Mouse (Mus musculus) T-helper 1 cell (primary cell): ENCODE data around the gene Ly9.

Experiments
- in situ Hi-C: fragments of 300-600 bp; cut with MboI, MseI; formaldehyde crosslinking; loops from one replicate; pipeline ENCODE4 v1.15.1; 2025; ENCODE audit warnings: high pct_unique_total_duplicates

The Ly9 gene

DNA sequence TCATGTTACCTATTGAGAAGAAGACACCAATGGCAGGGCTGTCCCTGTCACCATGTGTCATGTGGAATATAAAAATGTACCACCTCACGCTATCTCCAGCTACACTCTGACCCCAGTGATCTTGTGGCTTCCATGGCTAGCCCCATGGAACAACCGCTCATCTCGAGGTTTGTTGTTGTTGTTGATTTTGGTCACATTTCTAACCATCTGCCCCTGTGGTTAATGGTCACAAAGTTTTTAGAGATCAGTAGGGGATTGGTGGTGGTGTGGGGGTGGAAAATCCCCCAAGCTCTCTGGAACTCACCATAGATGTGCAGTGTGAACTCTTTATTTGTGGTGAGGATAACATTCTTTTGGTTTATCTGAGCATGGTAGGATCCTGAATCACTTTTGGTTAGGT is 2.5 kb downstream of the Ly9 start:
- in situ Hi-C loops = loop anchor here (5.0 kb wide), 2 partner anchors 53 to 93 kb away; no protein-coding TSS in a partner anchor

DNA sequence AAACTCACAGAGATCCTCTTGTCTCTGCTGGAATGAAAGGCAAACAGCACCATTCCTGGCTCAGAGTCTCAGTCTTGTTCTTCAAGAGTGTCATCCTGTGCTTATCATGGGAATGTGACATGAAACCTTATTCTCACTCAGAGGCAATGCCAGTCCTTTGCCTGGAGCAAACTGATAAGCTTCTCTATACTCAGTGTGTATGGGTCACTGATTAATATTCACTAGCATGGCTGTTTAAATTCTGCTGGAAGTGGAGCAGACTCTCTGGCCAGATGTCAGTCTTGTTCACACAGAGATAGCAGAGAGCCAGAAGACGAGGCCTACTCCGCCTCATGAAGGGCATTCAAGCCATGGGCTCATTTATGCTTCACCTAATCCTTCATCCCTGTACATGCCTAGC is 22.6 kb downstream of the Ly9 start:
- in situ Hi-C loops = no loop called here

DNA sequence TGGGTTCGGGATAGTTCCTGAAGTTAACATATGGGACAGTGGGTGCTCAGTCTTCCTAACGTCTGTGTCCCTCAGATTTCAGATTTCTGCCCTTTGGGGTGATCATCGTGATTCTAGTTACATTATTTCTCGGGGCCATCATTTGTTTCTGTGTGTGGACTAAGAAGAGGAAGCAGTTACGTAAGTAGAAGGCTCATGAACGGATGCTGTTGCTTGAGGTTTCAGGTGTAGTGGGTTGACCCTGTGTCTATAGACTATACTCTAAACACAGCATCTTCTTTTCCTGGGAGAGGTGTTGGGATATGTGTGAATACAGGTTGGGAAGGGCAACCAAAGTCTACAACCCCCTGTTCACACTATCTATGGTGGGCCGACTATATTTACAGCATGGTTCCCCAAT is 30.0 kb downstream of the Ly9 start:
- in situ Hi-C loops = no loop called here

DNA sequence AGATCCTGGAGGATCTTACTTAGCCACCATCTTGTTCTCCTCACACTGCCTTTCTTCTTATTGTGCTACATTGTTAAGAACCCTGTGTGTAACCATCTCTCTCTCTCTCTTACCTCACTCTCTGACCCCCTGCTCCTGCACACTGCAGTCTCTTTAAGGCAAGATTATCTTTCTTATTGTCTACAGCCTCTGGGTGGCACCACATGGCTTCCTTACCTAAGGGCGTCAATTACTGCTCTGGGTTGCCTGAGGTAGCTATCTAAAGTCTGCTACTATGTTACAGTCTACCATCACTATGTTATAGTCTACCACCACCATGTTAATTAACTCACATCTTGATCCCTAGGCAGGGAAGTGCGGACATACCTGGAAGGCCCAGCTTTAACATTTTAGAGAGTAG is 38.8 kb downstream of the Ly9 start:
- in situ Hi-C loops = no loop called here

DNA sequence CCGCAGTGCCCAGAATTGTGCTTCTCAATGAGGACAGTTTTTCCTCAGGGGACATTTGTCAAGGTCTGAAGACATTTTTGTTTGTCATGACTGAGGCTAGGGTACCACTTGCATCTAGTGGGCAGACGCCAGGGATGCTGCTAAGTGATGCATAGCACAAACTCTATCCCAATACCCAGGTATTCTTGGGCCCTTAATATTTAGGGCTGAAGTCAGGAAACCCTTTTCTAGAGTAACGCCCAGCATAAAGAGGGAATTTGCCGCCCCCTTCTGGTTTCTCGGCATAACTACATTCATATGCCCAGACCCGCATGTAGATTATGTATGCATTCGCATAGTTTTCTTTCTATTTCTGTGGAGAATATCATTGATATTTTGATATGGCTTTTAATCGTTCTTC is 40.4 kb downstream of the Ly9 start:
- in situ Hi-C loops = no loop called here

DNA sequence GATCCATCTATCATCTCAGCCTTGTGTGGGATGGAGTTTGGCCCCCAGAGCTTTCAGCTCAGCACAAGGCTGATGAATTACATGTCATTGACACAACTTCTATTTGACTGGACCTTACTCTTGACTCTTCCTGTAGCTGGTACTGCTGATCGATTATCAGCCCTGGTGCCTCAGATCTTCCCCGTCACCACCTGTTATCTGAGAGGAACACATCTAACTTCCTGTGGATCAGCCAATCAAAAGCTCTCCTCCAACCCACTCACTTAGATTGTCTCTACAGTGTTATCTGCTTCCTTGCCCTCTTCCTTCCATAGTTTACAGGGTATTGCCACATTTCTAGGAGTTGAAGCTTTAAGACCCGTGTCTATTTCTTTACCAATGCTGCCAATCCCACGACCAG is 41.3 kb downstream of the Ly9 start:
- in situ Hi-C loops = no loop called here

DNA sequence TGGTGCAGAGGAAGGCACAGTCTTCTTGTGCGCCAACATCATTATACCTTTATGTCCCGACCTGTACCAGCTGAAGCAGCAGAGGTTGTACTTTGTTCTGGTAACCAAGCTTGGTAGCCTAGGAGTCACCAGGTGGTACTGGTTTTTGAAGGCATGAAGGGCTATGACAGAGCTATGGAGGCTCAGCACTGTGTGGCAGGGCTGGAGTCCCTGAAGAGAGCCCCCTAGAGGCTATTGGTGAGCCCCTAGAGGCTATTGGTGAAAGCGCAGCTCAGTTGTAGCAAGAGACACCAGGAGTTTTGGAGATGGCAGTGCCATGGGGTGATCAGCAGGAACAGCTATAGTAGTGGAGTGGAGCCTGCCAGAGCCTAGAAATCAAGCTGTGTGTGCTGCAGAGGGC is 43.0 kb downstream of the Ly9 start:
- in situ Hi-C loops = no loop called here

DNA sequence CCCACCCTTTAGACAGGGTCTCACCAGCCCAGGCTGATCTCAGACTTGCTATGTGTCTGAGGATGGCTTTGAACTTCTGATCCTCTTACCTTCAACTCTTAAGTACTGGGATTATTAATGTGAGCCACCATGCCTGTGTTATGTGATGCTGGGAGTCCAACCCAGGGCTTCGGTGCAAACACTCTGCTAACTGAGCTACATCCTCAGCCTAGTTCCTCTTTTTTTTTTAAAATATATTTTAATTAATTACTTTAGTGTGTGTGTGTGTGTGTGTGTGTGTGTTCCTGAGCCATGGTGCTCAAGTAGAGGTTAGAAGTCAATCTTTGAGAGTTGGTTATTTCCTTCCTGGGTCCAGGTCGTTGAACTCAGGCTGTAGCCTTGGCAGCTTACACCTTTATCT is 44.2 kb downstream of the Ly9 start:
- in situ Hi-C loops = no loop called here

DNA sequence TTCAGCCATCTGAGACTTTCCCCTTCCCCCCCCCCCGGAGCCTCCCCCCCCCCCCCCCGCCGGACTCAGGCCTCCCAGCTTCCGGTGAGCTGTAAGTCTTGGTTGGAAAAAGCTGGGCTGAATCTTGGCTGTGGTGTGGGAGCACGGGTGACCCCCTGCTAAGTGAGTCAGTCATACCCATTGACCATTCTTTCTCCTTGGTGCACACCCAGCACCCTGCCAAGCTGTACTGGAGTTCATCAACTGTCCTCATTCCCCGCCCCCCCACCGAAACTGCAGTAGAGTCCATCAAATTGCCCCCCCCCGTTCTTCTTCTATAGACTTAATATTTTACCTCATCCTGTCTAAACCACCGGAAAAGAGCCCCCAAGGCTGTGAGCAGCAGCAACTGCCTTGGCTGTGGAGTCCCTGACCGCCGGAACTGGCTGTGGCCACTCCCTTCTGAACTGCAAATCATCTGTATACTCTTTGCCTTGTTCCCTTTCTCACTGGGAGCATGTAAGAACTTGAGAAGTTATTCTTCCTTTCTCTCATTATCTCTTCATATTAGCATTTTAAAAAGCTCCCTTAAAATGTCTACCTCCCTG is 45.5 kb downstream of the Ly9 start:
- in situ Hi-C loops = no loop called here

DNA sequence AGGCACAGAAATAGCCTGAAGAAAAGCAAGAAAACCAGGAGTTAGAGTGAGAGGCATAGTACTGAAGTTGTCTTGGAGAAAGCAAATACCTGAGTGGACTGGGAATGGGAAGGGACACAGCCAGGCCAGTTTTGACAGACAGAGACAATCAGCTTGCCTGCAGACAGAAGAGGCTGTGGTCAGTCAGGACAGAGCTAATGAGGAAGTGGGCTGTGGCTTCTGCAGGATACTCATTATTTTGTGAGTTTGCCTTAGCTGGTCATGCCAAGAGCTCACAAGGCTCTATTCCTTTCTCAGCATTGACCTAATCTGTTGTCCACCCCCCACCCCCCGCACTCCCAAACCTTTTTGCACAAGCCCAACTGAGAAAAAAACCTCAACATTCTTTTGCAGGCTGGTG is 46.0 kb downstream of the Ly9 start:
- in situ Hi-C loops = no loop called here

DNA sequence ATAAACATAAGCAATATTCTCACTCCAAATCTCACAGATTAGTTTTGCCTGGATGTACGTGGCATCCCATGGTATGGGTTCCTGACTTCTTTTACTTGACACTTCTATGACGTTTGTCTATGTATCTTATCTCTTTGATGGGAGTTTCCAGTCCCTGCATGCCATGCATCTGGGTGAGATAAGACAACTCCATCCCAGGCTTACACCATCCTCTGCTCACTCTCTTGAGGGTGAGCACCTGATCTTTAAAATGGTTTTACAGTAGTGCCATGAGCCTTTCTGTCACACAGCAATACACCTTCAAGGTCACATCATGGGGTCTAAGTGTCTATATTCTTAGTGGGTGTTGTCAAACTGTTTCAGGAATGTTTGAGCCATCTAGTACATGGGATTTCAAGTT is 46.9 kb downstream of the Ly9 start:
- in situ Hi-C loops = no loop called here

DNA sequence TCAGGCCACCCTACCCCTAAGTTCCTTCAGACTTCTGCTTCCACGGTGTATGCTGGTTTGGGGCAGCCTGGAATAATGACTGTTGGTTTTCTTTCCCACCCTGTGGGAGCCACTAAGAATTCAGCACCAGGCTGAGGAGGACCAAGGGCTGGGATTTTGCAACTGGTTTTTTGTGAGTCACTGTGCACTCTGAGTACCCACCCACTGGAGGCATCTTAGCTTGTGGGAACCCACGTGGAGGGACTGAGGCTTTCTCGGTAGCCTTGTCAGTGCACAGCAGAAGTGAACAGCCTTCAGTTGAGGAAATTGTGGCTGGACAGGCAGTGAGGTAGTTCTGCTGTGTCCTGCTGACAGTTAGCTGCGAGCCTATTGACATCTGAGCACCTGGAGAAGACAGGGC is 48.3 kb downstream of the Ly9 start, which contains the start of gene Cd244a:
Gene Cd244a, plus strand, starts transcription at position 296 of the 400 bp plus-strand sequence.
- in situ Hi-C loops = loop anchor here (5.0 kb wide), 1 partner anchor 52 kb away; no protein-coding TSS in a partner anchor

DNA sequence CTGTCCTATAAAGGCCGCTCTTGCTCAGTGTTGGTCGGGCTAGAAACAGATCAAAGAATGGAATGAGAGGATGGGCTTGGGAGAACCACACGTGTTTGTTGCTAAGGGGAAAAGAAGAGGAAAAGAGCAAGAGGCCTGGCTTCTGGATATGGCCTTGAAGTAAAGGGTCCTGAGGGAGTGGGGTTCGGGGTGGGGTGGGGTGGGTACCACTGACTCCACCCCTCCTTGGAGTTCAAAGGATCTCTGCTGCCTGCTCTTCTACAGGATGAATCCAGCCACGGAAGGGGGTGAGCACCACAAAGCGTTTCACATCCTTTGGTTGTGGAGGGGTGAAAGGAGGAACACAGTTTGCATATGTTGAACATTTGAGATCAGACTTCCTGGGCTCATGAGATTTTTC is 48.8 kb downstream of the Ly9 start:
- in situ Hi-C loops = loop anchor here (5.0 kb wide), 1 partner anchor 51 kb away; no protein-coding TSS in a partner anchor

DNA sequence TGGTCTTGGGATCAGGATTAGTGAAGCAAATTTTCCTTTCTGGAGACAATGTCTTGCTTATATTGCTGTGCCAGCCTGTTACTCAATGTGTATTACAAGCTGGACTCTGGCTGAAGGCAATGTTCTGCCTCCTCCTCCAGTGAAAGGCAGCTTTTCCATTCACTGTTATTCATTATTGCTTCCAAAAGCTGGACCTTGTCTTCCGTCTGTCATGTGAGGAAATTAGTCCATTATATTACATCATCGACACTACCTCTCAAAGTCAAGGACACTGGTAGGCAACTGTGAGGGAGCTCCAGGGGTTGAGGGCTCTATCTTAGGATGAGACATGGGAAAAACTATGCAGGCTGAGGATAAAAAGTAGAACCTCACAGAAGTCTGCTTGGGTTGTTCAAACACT is 50.8 kb downstream of the Ly9 start:
- in situ Hi-C loops = loop anchor here (5.0 kb wide), 1 partner anchor 49 kb away; no protein-coding TSS in a partner anchor

DNA sequence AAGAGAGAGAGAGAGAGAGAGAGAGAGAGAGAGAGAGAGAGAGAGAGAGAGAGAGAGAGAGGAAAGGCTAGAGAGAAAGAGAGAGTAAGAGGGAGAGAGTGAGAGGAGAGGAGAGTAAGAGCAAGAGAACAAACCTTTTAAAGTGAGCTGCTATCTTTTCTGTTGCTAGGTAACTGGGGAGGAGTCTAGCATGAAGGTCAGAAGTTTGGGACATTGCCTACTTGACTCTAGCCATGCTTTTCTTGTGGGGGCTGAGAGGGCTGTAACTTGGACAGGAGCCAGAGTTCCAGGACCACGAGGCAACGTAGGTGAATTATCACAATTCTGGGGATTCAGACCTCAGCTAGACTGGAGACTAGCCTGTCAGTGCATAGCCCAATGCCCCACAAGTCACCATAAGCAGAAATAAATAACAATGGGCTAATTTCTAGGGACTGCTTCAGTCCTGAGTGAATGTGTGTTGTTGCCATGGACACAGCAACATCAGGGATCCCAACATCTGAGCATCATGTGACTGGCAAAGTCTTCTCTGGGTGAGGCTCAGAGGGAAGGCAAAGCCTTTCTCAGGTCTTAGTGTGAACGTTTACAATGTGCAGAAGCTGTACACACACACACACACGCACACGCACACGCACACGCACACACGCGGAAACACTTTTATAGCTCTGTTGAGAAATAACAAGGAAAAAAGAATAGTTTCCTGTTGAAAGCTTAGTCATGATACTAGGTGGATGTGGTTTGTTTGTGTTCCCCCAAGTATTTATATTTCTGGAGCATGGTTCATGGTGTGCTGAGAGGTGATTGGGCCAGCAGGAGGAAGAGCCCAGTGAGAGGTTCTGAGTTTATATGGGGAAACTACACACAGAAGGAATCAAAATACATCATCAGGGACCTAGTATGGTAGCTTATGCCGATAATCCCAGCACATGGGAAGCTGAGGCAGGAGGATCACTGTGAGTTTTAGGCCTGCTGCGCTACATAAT is 53.6 kb downstream of the Ly9 start:
- in situ Hi-C loops = no loop called here

DNA sequence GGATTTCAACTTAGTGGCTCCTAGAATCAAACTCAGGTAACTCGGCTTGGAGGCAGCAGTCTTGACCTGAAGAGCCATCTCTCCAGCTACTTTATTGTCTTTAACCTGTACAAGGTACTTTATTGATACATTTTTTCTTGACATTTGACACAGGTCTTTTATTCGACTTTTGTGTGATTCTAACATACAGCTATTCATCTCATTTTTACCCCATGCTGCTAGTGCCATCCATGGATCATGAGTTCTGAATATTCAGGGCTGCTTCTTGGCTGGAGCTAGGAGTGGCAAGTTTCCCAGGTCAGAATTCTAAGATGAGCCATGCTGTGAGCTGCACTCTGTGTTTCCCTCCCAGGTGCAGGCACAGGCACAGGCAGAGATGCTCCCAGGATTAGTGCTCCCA is 55.0 kb downstream of the Ly9 start:
- in situ Hi-C loops = no loop called here

DNA sequence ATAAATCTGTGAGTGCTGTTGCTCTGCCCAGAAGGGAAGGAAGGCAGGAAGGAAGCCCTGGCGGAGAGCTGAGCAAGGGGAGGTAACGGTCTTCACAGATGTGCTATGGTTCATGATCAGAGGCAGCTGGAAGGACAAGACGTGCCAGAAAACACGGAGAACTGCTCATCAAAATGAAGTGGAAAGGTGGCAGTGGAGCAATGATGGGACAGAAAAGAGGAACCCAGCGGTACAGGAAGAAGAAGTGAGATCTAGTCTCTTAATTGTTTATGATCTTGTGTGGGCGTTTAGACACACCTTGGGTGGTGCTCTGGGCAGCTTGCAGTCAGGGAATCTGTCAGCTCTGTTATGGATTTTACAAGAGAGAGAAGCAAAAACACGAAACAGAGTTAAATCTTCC is 55.9 kb downstream of the Ly9 start:
- in situ Hi-C loops = no loop called here

DNA sequence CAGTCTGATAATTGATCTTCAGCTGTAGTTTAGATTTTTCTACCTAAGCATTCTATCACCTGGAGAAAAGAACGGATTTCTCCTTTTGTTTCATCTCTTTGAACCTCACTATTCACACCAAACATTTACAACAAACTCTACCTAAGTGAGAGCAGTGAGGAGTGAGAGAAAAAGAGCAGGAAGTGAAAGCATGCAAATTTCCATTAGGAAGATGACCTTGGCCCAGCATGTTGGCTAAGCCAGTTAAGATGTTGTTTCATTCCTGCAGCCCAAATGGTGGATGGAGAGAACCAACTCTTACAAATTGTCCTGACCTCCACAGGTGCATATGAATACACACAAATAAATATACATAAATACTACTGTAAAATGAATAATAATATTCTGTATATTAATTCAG is 66.5 kb downstream of the Ly9 start:
- in situ Hi-C loops = no loop called here
